Mouse (Mus musculus): Measurements from ENCODE around the gene Krtap29-1. TPM values are rescaled to one million over a fixed set of nuclear protein-coding genes. Genes with fewer than 3 reads are reported as not detected.

The Krtap29-1 gene
- total and polyA plus RNA-seq, 3 experiments: not detected

DNA sequence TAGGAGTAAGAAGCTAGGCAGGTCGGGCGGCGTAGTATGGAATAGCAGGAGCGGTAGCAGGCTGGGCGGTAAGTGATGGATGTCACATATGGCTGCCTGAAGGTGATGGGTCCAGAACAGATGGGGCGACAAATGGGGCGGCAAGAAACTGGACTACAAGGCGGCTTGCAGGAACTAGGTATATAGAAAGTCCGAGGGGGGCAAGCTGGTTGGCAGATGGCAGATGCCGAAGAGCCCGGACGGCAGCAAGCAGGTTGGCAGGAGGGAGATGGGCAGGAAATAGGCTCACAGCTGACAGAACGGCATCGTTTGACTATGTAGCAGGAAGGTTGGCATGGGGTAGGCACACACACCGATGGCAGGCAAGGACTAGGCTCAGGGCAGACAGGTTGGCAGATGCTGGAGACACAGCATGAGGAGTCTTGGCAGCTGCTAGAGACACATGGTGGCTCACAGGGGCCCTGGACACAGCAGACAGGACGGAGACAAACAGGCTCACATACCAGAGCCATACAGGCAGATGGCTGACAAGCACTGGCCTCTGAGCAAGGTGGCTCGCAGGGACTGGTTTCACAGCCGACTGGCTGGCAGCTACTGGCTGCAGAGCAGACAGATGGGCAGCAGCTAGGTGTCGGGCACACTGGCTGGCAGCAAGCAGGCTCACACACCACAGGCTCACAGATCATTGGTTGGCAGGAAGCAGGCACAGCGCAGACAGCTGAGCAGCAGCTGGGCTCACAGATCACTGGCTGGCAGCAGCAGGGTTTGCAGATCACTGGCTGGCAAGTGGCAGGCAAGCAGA, 6.6 kb upstream of the Krtap29-1 start:
- TF ChIP-seq EP300 (IDR thresholded peaks at IDR 0.05; ENCODE audit: insufficient read depth, low read depth, low read length) (no peak), CTCF (IDR thresholded peaks at IDR 0.05) (no peak), POLR2A (IDR thresholded peaks at IDR 0.05; ENCODE audit: insufficient read depth, low read depth, low read length) (no peak)
- Histone ChIP-seq H3K36me3 (ENCODE audit: control insufficient read depth, insufficient read depth, low read length) (no peaks in the 10 kb centered on the region), H3K9ac (ENCODE audit: low read depth, low read length) (no peak overlapping the region), H3K79me2 (replicated peaks; ENCODE audit: control insufficient read depth, insufficient read depth, low read length) (no peaks in the 10 kb centered on the region), H3K4me1 (ENCODE audit: control insufficient read depth, insufficient read depth, low read length) (no peaks in the 10 kb centered on the region), H3K27ac (no peak overlapping the region), H3K27me3 (ENCODE audit: control insufficient read depth, insufficient read depth, low read length) (no peaks in the 10 kb centered on the region; the same call in 1 of the 2 replicates), H3K4me3 (no peak overlapping the region)
- WGBS: 74% methylated on average over 20 of the region's 20 CpGs
- peak in 1 of 2 experiments; percentile 15 for DNase-seq
- intact Hi-C loops (cut with DNase I): no loop called here

DNA sequence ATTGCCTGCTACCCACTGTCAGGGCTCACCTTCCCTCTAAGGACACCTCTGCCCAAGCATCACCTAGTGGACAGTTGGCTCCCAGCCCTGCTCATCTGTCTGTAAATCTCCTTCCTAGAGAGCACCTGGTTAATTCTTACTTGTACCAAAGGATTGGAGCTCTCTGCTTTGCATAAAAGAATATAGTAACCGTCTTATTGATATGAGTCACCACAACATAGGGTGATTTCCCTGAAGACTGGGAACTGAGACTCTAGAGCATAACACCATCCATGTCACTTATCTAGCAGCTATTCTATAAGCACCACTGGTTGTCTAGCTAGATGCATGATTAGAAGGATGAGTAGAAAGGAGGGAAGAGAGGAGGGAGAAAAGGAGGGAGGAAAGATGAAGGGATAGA, 4.6 kb upstream of the Krtap29-1 start:
- no peak for DNase-seq
- intact Hi-C loops (cut with DNase I): no loop called here
- TF ChIP-seq EP300 (IDR thresholded peaks at IDR 0.05; ENCODE audit: insufficient read depth, low read depth, low read length) (no peak), POLR2A (IDR thresholded peaks at IDR 0.05; ENCODE audit: insufficient read depth, low read depth, low read length) (no peak), CTCF (IDR thresholded peaks at IDR 0.05) (no peak)
- Histone ChIP-seq H3K27ac (no peak overlapping the region), H3K4me3 (no peak overlapping the region), H3K36me3 (ENCODE audit: control insufficient read depth, insufficient read depth, low read length) (no peaks in the 10 kb centered on the region), H3K9ac (ENCODE audit: low read depth, low read length) (no peak overlapping the region), H3K79me2 (replicated peaks; ENCODE audit: control insufficient read depth, insufficient read depth, low read length) (no peaks in the 10 kb centered on the region), H3K4me1 (ENCODE audit: control insufficient read depth, insufficient read depth, low read length) (no peaks in the 10 kb centered on the region), H3K27me3 (ENCODE audit: control insufficient read depth, insufficient read depth, low read length) (no peaks in the 10 kb centered on the region; the same call in 1 of the 2 replicates)
- WGBS: 78% methylated on average over 1 of the region's 1 CpGs

DNA sequence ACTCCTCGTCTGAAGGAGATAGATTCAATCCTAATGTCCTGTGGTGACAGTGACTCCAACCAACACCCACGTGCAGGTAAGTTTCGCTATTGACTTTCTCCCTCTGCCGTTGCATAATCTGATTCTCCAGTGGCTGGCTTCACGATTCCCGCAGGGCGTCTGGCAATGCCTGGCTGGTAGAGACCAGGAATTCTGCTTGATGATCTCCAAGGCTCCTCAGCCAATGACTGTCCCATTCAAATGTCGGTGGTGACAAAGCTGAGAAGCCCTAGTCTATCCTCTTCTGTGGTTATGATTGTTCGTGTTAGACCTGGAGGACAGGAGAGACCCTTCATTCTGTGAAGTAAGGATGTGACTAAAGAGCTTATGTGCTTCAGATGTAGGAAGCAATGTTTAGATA, 3.9 kb upstream of the Krtap29-1 start:
- TF ChIP-seq POLR2A (IDR thresholded peaks at IDR 0.05; ENCODE audit: insufficient read depth, low read depth, low read length) (no peak), EP300 (IDR thresholded peaks at IDR 0.05; ENCODE audit: insufficient read depth, low read depth, low read length) (no peak), CTCF (IDR thresholded peaks at IDR 0.05) (no peak)
- Histone ChIP-seq H3K4me3 (no peak overlapping the region), H3K4me1 (ENCODE audit: control insufficient read depth, insufficient read depth, low read length) (no peaks in the 10 kb centered on the region), H3K27ac (no peak overlapping the region), H3K36me3 (ENCODE audit: control insufficient read depth, insufficient read depth, low read length) (no peaks in the 10 kb centered on the region), H3K79me2 (replicated peaks; ENCODE audit: control insufficient read depth, insufficient read depth, low read length) (no peaks in the 10 kb centered on the region), H3K9ac (ENCODE audit: low read depth, low read length) (no peak overlapping the region), H3K27me3 (ENCODE audit: control insufficient read depth, insufficient read depth, low read length) (no peaks in the 10 kb centered on the region; the same call in 1 of the 2 replicates)
- no peak for DNase-seq
- intact Hi-C loops (cut with DNase I): no loop called here
- 79% methylated on average over 9 of the region's 9 CpGs for WGBS

- Histone ChIP-seq H3K9ac (ENCODE audit: low read depth, low read length) (no peak overlapping the region), H3K27ac (no peak overlapping the region), H3K4me1 (ENCODE audit: control insufficient read depth, insufficient read depth, low read length) (no peaks in the 10 kb centered on the region), H3K27me3 (ENCODE audit: control insufficient read depth, insufficient read depth, low read length) (no peaks in the 10 kb centered on the region; the same call in 1 of the 2 replicates), H3K36me3 (ENCODE audit: control insufficient read depth, insufficient read depth, low read length) (no peaks in the 10 kb centered on the region), H3K4me3 (no peak overlapping the region), H3K79me2 (replicated peaks; ENCODE audit: control insufficient read depth, insufficient read depth, low read length) (no peaks in the 10 kb centered on the region)
- no peak for TF ChIP-seq POLR2A (IDR thresholded peaks at IDR 0.05; ENCODE audit: insufficient read depth, low read depth, low read length)
- no peak for TF ChIP-seq EP300 (IDR thresholded peaks at IDR 0.05; ENCODE audit: insufficient read depth, low read depth, low read length)
- DNase-seq: no peak
- 52% methylated on average over 2 of the region's 2 CpGs for WGBS
- intact Hi-C loops (cut with DNase I): no loop called here
Observed at GRCm38 (mm10) chr11:99965961-99966360, 12.9 kb downstream of the Krtap29-1 start.

- TF ChIP-seq POLR2A (IDR thresholded peaks at IDR 0.05; ENCODE audit: insufficient read depth, low read depth, low read length): no peak
- no peak overlapping the region for H3K9ac ChIP-seq (ENCODE audit: low read depth, low read length)
- intact Hi-C loops (cut with DNase I): no loop called here
- no peaks in the 10 kb centered on the region for H3K4me1 ChIP-seq (ENCODE audit: control insufficient read depth, insufficient read depth, low read length)
- DNase-seq: no peak
- no peaks in the 10 kb centered on the region; the same call in 1 of the 2 replicates for H3K27me3 ChIP-seq (ENCODE audit: control insufficient read depth, insufficient read depth, low read length)
- no peaks in the 10 kb centered on the region for H3K79me2 ChIP-seq (replicated peaks; ENCODE audit: control insufficient read depth, insufficient read depth, low read length)
- H3K36me3 ChIP-seq (ENCODE audit: control insufficient read depth, insufficient read depth, low read length): no peaks in the 10 kb centered on the region
- WGBS: 47% methylated on average over 6 of the region's 6 CpGs
- no peak overlapping the region for H3K27ac ChIP-seq
- H3K4me3 ChIP-seq: no peak overlapping the region
Observed at GRCm38 (mm10) chr11:99964213-99964612, 14.6 kb downstream of the Krtap29-1 start.

- intact Hi-C loops (cut with DNase I): no loop called here
- no peak for TF ChIP-seq CTCF (IDR thresholded peaks at IDR 0.05)
- TF ChIP-seq POLR2A (IDR thresholded peaks at IDR 0.05; ENCODE audit: insufficient read depth, low read depth, low read length): no peak
- TF ChIP-seq EP300 (IDR thresholded peaks at IDR 0.05; ENCODE audit: insufficient read depth, low read depth, low read length): no peak
Observed at GRCm38 (mm10) chr11:99948175-99948574, 30.7 kb downstream of the Krtap29-1 start, which contains the start of gene Krtap9-5. Krtap9-5 (plus strand) TSS chr11:99948475.

More at GRCm38 (mm10) chr11:99948175-99948574, 30.7 kb downstream of the Krtap29-1 start, which contains the start of gene Krtap9-5:
- no peaks in the 10 kb centered on the region for H3K4me1 ChIP-seq (ENCODE audit: control insufficient read depth, insufficient read depth, low read length)
- H3K79me2 ChIP-seq (replicated peaks; ENCODE audit: control insufficient read depth, insufficient read depth, low read length): no peaks in the 10 kb centered on the region
- no peak within 1 kb of the TSS for H3K4me3 ChIP-seq
- no peak within 1 kb of the TSS for H3K9ac ChIP-seq (ENCODE audit: low read depth, low read length)
- no peak for DNase-seq
- H3K27me3 ChIP-seq (ENCODE audit: control insufficient read depth, insufficient read depth, low read length): no peaks in the 10 kb centered on the region
- no peak within 1 kb of the TSS for H3K27ac ChIP-seq
- H3K36me3 ChIP-seq (ENCODE audit: control insufficient read depth, insufficient read depth, low read length): no peaks in the 10 kb centered on the region
- 81% methylated on average over 2 of the region's 2 CpGs for WGBS

Measured in heart, adult 2 months (tissue).